Mouse (Mus musculus): ENCODE measurements around the gene A2ml1. TPM values are rescaled to one million over a fixed set of nuclear protein-coding genes. Genes with fewer than 3 reads are reported as not detected.
A peak's percentile ranks its signal among the peaks of the same experiment; 100 is the strongest.

A2ml1 gene
- total RNA-seq, 4 experiments from 2014 or later: 6.2 to 13.6 (median 9.9) TPM

DNA sequence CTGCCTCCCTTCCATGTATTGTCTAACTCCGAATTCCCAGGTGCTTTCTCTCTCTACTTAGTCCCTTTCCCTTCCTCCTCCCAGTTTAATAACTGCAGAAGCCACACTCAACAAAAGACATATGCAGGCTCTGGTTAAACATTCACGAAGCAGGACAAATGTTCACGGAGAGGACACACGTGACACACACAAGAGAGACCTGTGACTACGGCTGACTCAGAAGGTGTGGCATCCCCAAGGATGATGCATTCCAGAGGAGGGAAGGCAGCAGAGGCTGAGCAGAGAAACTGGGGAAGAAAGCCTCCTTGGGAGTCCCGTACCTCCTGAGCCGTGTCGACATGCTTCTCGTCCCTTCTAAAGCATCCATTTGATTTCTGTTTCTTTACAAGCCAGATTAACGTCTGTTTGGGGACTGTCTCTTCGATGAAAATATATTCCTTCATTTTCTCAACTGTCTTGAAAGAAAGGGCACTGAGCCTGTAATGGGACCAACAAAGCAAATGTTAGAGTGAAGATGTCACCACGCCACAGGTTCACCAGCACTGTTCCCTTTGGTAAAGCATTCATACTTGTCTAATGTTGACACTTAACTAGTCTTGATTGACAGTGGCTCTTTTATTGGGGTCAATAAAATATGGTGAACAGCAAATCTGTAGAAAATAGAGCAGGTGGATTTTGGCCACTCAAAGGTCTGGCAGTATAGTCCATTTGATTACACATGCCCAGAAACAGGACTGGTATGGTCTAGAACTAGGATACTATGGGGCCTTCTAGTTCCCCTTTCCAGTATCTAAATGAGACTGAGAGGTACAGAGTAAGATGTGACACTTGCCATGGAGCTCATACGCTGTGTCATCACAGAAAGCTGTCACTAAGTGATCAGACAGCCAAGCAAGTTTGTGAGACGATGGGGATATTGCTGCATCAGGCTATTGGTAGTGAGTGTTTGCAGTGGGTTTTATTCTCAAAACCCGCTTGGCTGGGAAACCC is 31.6 kb downstream of the A2ml1 start:
- no peak for DNase-seq (ENCODE audit: low spot score in 2 of 2)

DNA sequence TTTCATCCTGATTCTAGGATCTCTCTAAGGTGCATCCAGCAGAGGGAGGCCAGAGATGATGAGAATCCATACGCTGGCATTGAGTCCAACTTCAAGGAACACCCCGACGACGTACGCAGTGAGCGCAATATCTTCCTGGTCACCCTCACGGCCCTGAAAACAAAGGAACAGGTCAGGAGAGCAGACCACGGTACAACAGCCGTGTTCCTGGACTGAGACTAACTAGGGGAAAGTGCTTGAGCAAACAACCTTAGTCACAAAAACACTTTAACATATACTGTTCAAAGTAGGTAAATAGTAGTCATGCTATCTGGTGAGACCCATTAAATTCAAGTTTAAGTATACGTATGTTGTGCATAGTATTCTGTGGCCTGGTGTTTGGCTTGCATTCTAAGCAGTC is 32.9 kb downstream of the A2ml1 start:
- no peak for DNase-seq (ENCODE audit: low spot score in 2 of 2)

DNA sequence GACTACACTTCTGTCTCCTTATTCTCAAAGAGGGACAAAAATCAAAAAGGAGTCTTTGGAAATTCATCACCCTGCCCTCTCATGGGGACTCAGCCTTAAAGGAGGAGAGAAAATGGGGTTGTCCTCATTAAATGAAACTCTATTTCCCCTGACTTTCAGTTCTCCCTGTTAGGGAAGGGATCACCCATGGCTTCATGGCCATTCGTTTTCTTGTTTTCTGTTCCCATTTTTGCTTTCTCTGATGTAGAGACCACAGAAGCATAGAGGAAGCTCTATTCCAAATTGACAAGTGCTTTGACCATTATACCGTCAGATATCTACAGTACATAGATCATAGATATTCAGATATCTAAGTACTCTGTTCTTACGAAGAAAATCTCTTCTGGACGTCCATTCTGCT is 36.0 kb downstream of the A2ml1 start:
- DNase-seq (ENCODE audit: low spot score in 2 of 2): no peak

DNA sequence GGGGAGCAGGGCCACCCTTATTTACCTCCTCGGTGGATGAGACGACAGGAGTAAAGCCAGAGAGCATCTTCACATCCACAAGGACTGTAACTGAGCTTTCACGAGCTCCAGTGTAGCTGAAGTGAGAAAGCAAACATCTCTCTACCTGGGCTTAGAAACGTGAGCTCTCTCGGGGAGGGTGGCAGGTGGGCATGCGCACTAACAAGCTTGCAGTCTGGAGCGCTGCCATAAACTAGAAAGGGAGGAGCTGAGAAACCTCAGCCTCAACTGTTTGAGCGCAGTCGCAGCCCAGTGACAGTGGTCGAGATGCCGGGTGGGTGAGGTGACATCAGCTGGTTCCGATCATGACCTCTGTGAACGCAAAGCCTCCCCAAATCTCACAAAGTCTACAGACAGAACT is 38.2 kb downstream of the A2ml1 start:
- peak in 1 of 2 experiments; percentile 8 for DNase-seq (ENCODE audit: low spot score in 2 of 2)

DNA sequence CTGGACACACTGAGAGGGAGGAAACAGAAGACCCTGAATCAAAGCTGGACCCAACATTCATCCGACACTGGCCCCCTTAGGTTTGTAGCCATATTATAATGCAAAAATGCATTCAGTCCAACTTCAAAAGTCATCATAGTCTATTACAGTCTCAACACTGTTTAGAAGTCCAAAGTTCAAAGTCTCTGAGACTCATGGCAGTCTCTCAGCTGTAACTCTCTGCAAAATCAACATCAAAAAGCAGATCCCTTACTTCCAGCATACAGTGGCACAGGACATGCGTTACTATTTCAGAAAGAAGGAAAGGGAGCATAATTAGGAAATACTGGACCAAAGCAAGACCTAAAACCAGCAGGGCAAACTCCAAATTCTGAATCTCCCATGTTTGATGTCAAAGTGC is 46.2 kb downstream of the A2ml1 start:
- DNase-seq (ENCODE audit: low spot score in 2 of 2): no peak

DNA sequence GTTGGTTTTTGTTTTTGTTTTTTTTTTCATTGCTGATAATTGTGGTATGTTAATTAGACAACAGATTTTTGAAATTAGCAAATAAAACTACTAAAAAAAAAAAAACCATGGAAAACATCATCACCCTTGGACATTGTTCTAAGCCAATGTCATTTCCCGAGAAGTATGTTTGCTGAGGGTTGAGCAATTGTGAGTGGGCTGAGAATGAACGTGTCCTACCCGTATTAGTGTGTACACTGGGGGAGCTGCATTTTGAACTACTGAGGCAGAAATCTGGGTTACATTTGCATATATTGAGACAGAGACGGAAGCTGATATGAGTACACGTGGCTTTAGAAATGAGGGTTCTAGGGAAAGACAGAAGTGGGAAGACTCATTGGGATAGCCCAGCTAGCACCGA is 48.1 kb downstream of the A2ml1 start:
- no peak for DNase-seq (ENCODE audit: low spot score in 2 of 2)

DNA sequence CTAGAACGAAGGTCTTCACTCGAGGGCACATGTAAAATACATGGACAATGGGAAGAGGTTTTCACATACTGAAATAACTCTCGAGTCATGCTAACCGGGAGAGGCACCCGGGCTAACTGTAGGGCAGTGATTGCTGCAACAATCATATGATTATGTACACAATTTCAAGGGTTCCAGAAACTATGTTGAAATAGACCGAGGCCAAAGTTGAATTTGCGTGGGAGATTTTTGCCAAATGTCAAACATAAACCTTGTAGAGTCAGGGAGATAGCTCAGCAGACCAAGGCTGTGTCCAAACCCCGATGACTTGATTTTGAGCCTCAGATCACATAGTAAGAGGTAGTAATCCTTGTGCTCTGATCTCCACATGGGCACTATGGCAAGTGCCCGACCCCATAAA is 48.7 kb downstream of the A2ml1 start:
- DNase-seq (ENCODE audit: low spot score in 2 of 2): no peak

DNA sequence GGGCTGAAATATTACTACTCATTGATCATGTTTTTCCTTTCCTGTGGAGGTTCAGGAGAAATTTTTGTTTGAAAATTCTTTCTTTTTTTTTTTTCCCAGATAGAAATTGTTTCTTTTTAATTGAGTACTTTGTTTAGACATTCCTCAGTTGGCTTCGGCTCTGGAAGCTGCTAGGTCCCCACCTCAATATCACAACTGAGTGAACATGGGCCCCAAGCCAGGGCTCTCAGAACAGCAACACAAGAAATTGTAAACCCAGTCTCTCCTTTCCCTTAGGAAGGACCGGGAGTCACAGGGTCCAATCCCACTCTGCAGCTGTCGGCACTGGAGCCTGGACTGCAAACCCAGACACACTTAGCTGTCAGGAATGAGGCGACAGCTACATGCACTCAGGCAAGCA is 52.9 kb downstream of the A2ml1 start:
- DNase-seq (ENCODE audit: low spot score in 2 of 2): no peak

DNA sequence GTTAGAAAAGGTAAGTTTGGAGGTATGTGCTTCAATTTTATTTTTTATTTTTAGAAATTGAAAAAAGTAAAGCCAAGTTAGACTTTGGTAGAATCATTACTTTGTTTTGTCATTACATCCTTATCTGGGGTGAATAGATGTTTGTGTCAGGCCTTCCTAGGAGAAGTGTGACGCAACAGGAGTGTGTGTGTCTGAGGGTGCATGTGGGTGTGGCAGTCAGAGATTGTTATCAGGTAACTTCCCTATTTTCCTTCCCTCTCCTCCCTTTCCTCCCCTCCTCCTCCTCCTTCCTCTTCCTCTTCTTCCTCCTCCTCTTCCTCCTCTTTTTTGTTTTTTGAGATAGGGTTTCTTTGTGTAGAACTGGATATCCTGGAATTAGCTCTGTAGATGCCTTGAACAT is 54.3 kb downstream of the A2ml1 start:
- no peak for DNase-seq (ENCODE audit: low spot score in 2 of 2)

DNA sequence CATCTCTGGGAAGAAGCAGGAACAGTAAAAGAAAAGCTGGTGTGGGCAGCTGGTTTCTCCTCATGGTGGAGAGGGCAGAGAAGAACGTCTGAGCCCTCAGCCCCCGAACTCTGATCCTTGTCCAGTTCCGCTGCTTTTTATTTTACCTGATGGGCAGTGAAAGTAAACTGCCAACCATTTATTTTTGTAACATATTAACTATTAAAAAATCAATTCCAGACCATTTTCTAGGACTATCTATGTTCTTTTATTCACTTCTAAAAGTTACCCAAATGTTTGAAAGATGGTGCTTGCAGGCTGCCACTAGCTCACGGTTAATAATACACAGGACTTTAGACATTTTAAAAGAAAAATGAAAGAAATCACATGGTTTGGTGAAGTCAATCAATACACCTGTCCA is 54.8 kb downstream of the A2ml1 start, which contains the start of gene Pzp:
Pzp (minus strand) TSS at position 120 of the 400 bp plus-strand sequence.
- DNase-seq (ENCODE audit: low spot score in 2 of 2): no peak

DNA sequence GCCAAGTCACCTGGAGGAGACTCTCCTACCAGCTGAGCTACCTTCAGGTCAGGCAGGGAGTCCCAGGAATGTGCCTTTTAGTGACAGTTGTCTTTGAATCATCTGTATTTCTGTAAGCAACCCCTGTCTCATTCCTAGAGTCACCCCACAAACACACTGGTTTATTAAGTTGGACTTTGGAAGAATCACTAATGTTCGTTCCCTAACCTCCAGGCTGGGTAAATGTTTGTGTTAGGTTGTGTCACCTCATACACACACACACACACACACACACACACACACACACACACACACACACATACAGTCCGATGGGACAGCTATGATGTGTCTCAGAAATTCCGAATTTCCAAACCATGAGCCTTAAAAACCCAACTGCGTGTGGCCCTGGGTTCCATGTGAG is 55.6 kb downstream of the A2ml1 start:
- DNase-seq (ENCODE audit: low spot score in 2 of 2): no peak

DNA sequence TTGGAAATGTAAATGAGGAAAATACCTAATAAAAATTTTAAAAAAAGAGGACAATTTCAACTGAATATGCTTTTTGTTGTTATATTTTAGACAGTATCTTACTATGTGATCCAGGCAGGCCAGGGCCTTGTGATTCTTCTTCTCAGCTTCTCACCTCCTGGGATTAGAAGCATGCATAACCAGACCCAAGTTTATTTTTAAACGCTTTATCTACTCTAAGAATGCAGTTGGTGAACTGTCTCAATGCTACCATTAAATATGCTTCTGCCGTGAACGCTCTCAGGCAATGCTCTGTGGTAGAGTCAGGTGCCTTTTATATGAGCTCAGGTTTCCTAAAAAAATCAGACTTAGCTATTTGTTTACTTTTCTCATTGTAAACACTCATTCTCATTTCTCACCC is 58.0 kb downstream of the A2ml1 start:
- no peak for DNase-seq (ENCODE audit: low spot score in 2 of 2)

DNA sequence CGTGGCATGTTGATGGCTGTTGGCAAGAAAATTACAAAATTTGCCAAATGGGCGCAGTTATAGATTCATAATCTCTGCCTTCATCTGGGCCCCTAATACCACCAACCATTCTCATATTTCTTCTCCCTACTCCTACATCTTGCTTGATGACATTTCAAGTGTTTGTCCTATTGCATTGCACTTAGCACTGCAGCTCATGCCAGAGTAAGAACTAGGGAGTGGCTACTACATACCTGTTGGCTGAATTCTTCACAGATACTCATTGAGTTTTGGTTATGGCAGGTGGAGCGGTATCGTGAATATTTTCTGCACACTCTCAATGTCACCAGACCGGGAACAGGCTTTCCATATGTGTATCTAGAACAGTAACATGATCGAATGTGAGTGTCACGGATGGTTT is 62.2 kb downstream of the A2ml1 start:
- no peak for DNase-seq (ENCODE audit: low spot score in 2 of 2)

DNA sequence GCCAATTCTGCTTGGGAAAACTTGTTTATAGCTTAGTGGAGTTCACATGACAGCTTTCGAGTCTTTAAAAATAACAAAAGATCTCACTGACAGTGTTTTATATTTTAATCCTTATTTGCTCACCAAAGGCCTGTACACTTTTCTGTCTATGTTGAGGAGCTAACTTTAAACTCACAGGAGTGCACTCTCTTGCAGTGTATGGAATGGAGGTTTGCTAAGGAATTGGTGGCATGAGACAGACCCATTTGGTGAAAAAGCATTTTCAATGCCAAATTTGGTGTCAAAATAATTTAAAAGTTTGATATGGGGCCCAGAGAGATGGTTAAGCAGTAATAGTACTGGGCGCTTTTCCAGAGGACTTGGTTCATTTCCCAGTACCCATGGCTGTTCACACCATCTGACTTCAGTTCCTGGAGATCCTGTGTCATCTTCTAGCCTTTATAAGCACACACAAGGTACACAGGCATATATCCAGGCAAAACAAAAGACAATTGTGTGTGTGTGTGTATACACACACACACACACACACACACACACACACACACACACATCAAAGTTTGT is 75.7 kb downstream of the A2ml1 start:
- DNase-seq (ENCODE audit: low spot score in 2 of 2): no peak

DNA sequence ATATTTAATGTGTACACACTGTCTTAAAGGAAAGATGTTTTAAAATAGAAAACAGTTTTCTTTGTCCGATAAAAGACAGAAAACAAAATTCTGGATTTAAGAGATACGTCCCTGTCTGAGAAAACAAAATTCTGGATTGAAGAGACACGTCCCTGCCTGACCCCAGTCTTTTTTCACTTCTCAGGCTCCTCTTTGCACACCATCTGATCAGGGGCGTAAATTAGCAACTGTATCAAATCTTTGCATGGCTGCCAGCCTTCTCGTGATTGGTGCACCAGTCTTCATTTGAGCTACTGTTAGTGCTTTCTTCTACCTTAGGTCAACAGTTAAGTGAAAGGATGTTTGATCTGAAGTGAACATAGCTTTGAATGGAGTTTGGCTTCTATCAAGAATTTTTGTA is 76.7 kb downstream of the A2ml1 start:
- no peak for DNase-seq (ENCODE audit: low spot score in 2 of 2)

DNA sequence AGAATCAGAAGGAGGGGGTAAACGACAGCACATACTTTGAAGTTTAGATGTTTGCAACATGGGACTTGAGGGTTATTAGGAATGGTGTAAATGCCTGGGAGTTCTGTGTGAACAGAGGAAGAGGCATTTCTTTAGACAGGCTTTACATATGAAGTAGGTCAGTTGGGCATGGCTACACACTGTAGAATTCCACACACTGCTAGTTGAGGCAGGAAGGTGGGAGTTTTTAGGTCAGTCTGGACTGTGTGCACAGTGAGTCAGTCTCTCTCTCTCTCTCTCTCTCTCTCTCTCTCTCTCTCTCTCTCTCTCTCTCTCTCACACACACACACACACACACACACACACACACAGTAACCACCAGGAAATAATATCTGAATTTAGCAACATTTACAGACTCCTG is 86.1 kb downstream of the A2ml1 start:
- DNase-seq (ENCODE audit: low spot score in 2 of 2): no peak

DNA sequence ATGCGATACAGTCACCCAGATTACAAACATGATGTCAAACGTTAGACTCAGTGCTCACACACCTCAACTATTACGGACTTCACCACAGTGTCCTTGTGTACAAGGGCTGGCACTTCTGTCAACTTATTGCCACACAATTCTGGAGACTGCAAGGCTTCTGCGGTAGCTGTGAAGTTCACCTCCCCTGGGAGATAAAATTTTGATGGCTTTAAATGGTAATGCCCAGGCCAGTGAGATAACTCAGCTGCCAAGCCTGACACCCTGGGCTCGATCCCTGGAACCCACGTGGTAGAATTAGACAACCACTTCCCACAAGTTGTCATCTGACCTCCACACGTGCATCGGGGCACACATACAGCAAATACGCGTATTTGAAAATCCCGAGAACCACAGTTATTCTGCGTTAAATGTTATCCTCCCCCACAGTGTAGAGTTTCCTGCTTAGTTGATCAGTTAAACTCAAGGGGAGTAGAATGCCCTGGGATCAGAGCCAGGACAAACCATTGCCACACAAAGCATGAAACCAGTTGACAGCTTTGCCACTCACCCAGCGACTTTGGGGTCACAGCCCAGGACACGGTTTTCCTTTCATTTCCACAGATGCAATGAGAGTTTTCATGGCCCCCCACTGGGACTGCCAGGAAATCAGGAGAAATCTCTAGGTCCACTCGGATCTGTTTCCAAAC is 86.6 kb downstream of the A2ml1 start:
- no peak for DNase-seq (ENCODE audit: low spot score in 2 of 2)

DNA sequence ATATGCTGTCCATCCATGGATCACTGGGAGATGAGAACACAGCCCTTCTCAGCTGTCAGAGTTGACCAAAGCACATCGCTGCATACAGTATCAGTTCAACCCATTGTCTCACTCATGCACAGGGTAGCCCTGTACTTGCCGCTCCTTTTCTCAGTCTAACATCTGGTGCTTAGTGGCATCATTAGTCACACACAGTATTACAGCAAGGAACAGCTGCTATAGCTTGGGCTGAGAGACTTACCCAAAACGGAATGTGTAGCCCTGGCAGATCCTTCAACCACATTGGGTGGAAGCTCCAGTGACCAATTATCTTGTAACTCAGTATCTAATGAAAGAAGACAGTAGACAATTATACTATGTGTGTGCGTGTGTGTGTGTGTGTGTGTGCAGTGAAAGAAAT is 89.5 kb downstream of the A2ml1 start:
- no peak for DNase-seq (ENCODE audit: low spot score in 2 of 2)

DNA sequence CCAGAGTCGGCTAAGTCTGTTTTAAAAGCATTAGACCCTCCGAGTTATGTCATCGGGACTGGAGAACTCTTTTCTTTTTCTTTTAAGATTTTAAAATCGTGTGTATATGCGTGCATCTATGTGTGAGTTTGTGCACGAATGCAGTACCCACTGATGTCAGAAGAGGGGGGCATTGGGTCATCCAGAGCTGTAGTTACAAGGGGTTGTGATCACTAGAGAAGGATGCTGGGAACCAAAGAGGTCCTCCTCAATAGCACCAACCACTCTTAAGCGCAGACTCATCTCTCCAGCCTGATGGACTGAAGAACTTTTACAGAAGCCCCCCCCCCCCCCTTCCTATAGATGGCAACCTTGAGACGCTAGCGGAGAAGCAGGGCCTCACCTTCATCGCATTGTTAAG is 91.3 kb downstream of the A2ml1 start:
- no peak for DNase-seq (ENCODE audit: low spot score in 2 of 2)

All from left cerebral cortex, adult 8-10 months (tissue).